Mouse (Mus musculus) lung, adult 2 months (tissue): ENCODE measurements around the gene Mark2.

Experiments
- CTCF ChIP-seq: fragments of 200-500 bp; IDR thresholded peaks from 2 replicates; pipeline ENCODE4 v1.5.1; 2011; ENCODE audit warnings: mild to moderate bottlenecking, low read length, control low read depth; ENCODE audit not compliant: insufficient read depth
- POLR2A ChIP-seq: fragments of 200-500 bp; IDR thresholded peaks from 2 replicates; pipeline ENCODE4 v1.6.1; 2011; ENCODE audit warnings: low read depth, mild to moderate bottlenecking, control low read depth, low read length, borderline replicate concordance; ENCODE audit errors: extremely low read depth

DNA sequence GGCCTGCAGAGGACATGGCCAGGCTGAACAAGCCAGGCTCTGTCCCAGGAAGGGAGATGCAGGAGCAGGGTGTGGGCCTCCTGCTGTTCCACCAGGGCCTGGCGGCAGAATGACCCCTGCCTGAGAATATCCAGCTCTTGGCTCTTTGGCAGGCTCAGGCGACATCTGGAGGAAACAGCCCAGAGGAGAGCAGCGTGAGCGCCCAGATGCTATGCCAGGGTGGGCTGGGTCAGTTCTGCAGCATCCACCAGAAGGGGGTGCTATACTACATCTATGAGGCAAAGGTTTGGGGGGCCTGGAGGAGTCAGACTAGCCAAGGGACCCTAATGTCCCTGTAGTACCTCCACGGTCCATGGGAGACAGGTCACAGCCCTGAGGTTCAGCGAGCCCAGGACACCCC is 62.5 kb downstream of the Mark2 start:
- peak; percentile 51 for TF ChIP-seq CTCF
- TF ChIP-seq POLR2A = no peak
